In genomic region chr7:70287891-70288421, GRCm38 (mm10) we compare ENCODE assay signal across 7 mouse cellular contexts.
DNase-seq lines count a peak whose midpoint lies in the region; ATAC-seq and TF ChIP-seq lines count a peak whose summit lies in the region.

No protein-coding gene starts in this region.

- H3K9ac ChIP-seq in hindbrain, embryonic 16.5 days (ENCODE audit: low read depth, low read length) = peak overlapping the region; percentile 55
- no peak overlapping the region for H3K9ac ChIP-seq in liver, embryonic 13.5 days

- ATAC-seq in hindbrain, embryonic 16.5 days = no peak
- no peak for ATAC-seq in liver, embryonic 13.5 days (ENCODE audit: low read depth)

- H3K27ac ChIP-seq in hindbrain, embryonic 16.5 days (ENCODE audit: low read depth, low read length) = no peak overlapping the region
- no peak overlapping the region for H3K27ac ChIP-seq in liver, embryonic 13.5 days

- H3K36me3 ChIP-seq in E14TG2a.4 (ENCODE audit: insufficient read depth, low read length) = no peaks in the 10 kb centered on the region
- no peaks in the 10 kb centered on the region for H3K36me3 ChIP-seq in hindbrain, embryonic 16.5 days (ENCODE audit: control insufficient read depth, insufficient read depth, low read length)
- no peaks in the 10 kb centered on the region for H3K36me3 ChIP-seq in liver, embryonic 13.5 days

- DNase-seq in ES-CJ7 (ENCODE audit: low read depth, low spot score) = peak; percentile 55
- DNase-seq in liver, embryonic 13.5 days = no peak
- DNase-seq in natural killer cell, adult 2 months (ENCODE audit: low spot score in 2 of 2) = no peak
- no peak for DNase-seq in Muller cell, postnatal 12 days (ENCODE audit: inconsistent ontology term)
- DNase-seq in left cerebral cortex, adult 11 months (ENCODE audit: low spot score) = no peak

- no peak for TF ChIP-seq CTCF in E14TG2a.4 (conservative IDR thresholded peaks at IDR 0.05; ENCODE audit: low read length)

- peaks cover 22% of the 10 kb centered on the region for H3K4me1 ChIP-seq in E14TG2a.4 (replicated peaks; ENCODE audit: low read depth, low read length)
- H3K4me1 ChIP-seq in hindbrain, embryonic 16.5 days (ENCODE audit: control insufficient read depth, insufficient read depth, low read depth, low read length) = peaks cover 7% of the 10 kb centered on the region
- H3K4me1 ChIP-seq in liver, embryonic 13.5 days (replicated peaks) = no peaks in the 10 kb centered on the region

- peaks cover 6% of the 10 kb centered on the region; the same call in 1 of the 2 replicates for H3K9me3 ChIP-seq in E14TG2a.4 (ENCODE audit: low read length)
- H3K9me3 ChIP-seq in hindbrain, embryonic 16.5 days (ENCODE audit: control insufficient read depth, low read length) = peaks cover 3% of the 10 kb centered on the region; the same call in 1 of the 2 replicates
- no peaks in the 10 kb centered on the region for H3K9me3 ChIP-seq in liver, embryonic 13.5 days (replicated peaks)

- under 1% methylated on average over 29 of the region's 29 CpGs for WGBS in hindbrain, embryonic 16.5 days
- 2% methylated on average over 29 of the region's 29 CpGs for WGBS in liver, embryonic 13.5 days (ENCODE audit: insufficient replicate concordance)

- peak overlapping the region; percentile 41 for H3K4me3 ChIP-seq in E14TG2a.4 (replicated peaks; ENCODE audit: low read length)
- peak overlapping the region; percentile 30 for H3K4me3 ChIP-seq in hindbrain, embryonic 16.5 days (ENCODE audit: low read length)
- H3K4me3 ChIP-seq in liver, embryonic 13.5 days (replicated peaks) = no peak overlapping the region

- peaks cover 85% of the 10 kb centered on the region for H3K27me3 ChIP-seq in E14TG2a.4 (ENCODE audit: insufficient read depth, low read length)
- peaks cover 49% of the 10 kb centered on the region for H3K27me3 ChIP-seq in hindbrain, embryonic 16.5 days (replicated peaks; ENCODE audit: control insufficient read depth, insufficient read depth, low read length)
- H3K27me3 ChIP-seq in liver, embryonic 13.5 days = peaks cover 72% of the 10 kb centered on the region

- peak overlapping the region; percentile 53 for H3K4me2 ChIP-seq in hindbrain, embryonic 16.5 days (ENCODE audit: low read length)
- peak overlapping the region; percentile 14; the same call in 1 of the 2 replicates for H3K4me2 ChIP-seq in liver, embryonic 13.5 days
